Mouse (Mus musculus) urinary bladder, adult 2 months (tissue): ENCODE measurements around the gene Fry. TPM values are rescaled to one million over a fixed set of nuclear protein-coding genes. Genes with fewer than 3 reads are reported as not detected.

ENCODE experiments used
- DNase-seq: peaks from one replicate; pipeline ENCODE4 v3.0.0; 2022; ENCODE audit warnings: low spot score
- polyA plus RNA-seq: library from polyadenylated mRNA; depleted of rRNA; stranded (reverse); fragments of >200 nt; gene quantifications from 2 replicates; pipeline ENCODE4 v1.2.3, GENCODE M21; 2012; rRNA removed

Gene Fry
- polyA plus RNA-seq, 1 experiment, result 39.6 TPM

DNA sequence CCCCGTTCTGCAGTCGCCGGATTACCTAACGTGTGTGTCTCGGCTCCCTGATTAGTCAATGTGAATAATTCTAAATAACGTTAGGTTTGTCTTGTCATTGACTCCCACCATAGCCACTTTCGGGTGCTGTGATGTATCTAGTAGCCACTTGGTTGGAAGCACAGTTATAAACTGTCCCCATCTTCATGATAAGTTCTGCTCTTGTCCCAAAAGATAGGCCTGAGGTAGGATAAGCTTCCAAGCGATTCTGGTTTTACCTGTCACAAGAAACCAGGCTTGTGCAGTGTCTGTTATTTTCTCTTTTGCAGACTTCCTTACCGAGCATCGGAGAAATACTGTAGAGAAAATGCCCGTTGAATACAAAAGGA lies 404.4 kb downstream of the Fry start:
- no peak for DNase-seq

DNA sequence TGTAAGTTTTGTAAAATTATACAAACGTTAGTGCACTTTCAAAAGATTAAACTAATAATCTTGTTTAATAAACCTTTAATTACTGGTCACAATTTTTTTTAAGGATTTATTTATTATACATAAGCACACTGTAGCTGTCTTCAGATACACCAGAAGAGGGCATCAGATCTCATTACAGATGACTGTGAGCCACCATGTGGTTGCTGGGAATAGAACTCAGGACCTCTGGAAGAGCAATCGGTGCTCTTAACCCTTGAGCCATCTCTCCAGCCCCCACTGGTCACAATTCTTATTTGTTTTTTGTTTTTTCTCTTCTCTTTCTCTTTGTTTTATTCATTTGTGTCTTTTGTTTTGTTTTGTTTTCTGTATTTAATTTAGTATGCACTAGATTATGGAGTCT lies 406.8 kb downstream of the Fry start:
- no peak for DNase-seq

DNA sequence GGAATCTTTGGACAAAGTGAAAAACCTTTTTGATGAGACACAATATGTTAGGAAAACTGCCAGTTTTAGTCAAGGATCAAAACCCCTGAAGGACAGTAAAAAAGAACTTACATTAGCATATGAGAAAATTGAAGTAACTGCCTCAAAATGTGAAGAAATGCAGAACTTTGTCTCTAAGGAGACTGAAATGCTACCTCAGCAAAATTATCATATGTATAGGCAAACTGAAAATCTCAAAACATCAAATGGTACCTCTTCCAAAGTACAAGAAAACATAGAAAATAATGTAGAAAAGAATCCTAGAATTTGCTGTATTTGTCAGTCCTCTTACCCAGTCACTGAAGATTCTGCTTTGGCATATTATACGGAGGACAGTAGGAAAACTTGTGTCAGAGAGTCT lies 422.9 kb downstream of the Fry start:
- no peak for DNase-seq

DNA sequence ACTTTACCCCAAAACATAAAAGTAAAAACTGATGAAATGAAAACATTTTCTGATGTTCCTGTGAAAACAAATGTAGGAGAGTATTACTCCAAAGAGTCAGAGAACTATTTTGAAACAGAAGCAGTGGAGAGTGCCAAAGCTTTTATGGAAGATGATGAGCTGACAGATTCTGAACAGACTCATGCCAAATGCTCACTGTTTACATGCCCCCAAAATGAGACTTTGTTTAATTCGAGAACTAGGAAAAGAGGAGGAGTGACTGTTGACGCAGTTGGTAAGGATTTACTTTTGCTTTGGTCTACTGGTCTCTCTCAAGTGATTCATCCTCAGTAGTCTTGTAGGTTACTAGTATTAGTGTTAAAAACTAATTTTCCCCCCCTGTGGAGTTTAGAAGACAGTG lies 424.7 kb downstream of the Fry start:
- DNase-seq, result no peak

Other genes starting within 250 kb of the Fry start
- 0.07 and 0.15 TPM in 2 replicates for gene Rxfp2, start 100.0 kb upstream of the Fry start, polyA plus RNA-seq